Mouse (Mus musculus) olfactory bulb, adult 2 months (tissue): ENCODE results near the gene Jmjd1c.

ENCODE experiments used
- CTCF ChIP-seq: fragments of 200-500 bp; IDR thresholded peaks from 2 replicates; pipeline ENCODE4 v1.5.1; 2012; ENCODE audit warnings: low read depth, mild to moderate bottlenecking, low read length, moderate library complexity; ENCODE audit not compliant: insufficient read depth
- POLR2A ChIP-seq: fragments of 200-500 bp; IDR thresholded peaks from 2 replicates; pipeline ENCODE4 v1.6.1; 2012; ENCODE audit warnings: mild to moderate bottlenecking, low read depth, low read length, moderate library complexity; ENCODE audit not compliant: insufficient read depth

- TF ChIP-seq CTCF (no peak), POLR2A (no peak)
These were observed 4.2 kb downstream of the Jmjd1c start for GRCm38 (mm10) chr10:67100011-67100661.
